Mouse (Mus musculus): ENCODE data around the gene Fam78b. TPM values are rescaled to one million over a fixed set of nuclear protein-coding genes. Genes with fewer than 3 reads are reported as not detected.

Fam78b gene
- polyA plus RNA-seq, 1 experiment: 1.6 TPM

- Histone ChIP-seq H3K36me3 (ENCODE audit: control insufficient read depth, insufficient read depth, low read length) (no peaks in the 10 kb centered on the region), H3K27me3 (ENCODE audit: control insufficient read depth, insufficient read depth, low read length) (no peaks in the 10 kb centered on the region), H3K4me1 (replicated peaks; ENCODE audit: control insufficient read depth, insufficient read depth, low read length) (no peaks in the 10 kb centered on the region), H3K27ac (ENCODE audit: control insufficient read depth, insufficient read depth, low read length) (no peak overlapping the region), H3K4me3 (ENCODE audit: control insufficient read depth, insufficient read depth, low read length) (no peak overlapping the region)
- TF ChIP-seq CTCF (IDR thresholded peaks at IDR 0.05; ENCODE audit: borderline replicate concordance, control insufficient read depth, extremely low read depth, insufficient read depth, low read length, poor library complexity) (no peak), POLR2A (IDR thresholded peaks at IDR 0.05; ENCODE audit: control insufficient read depth, extremely low read depth, insufficient read depth, low read length, poor library complexity) (no peak)
- 80% methylated on average over 8 of the region's 8 CpGs for WGBS
- no peak for DNase-seq
These were observed 21.4 kb downstream of the Fam78b start for GRCm38 (mm10) chr1:167022541-167023121.

GRCm38 (mm10) chr1:167023794-167024193 lies 22.6 kb downstream of the Fam78b start:
- Histone ChIP-seq H3K27ac (ENCODE audit: control insufficient read depth, insufficient read depth, low read length) (no peak overlapping the region), H3K27me3 (ENCODE audit: control insufficient read depth, insufficient read depth, low read length) (no peaks in the 10 kb centered on the region), H3K36me3 (ENCODE audit: control insufficient read depth, insufficient read depth, low read length) (no peaks in the 10 kb centered on the region), H3K4me3 (ENCODE audit: control insufficient read depth, insufficient read depth, low read length) (no peak overlapping the region), H3K4me1 (replicated peaks; ENCODE audit: control insufficient read depth, insufficient read depth, low read length) (no peaks in the 10 kb centered on the region)
- DNase-seq: no peak
- TF ChIP-seq CTCF (IDR thresholded peaks at IDR 0.05; ENCODE audit: borderline replicate concordance, control insufficient read depth, extremely low read depth, insufficient read depth, low read length, poor library complexity): no peak
- TF ChIP-seq POLR2A (IDR thresholded peaks at IDR 0.05; ENCODE audit: control insufficient read depth, extremely low read depth, insufficient read depth, low read length, poor library complexity): no peak
- 96% methylated on average over 11 of the region's 11 CpGs for WGBS

- H3K4me1 ChIP-seq (replicated peaks; ENCODE audit: control insufficient read depth, insufficient read depth, low read length): no peaks in the 10 kb centered on the region
- H3K4me3 ChIP-seq (ENCODE audit: control insufficient read depth, insufficient read depth, low read length): no peak overlapping the region
- TF ChIP-seq POLR2A (IDR thresholded peaks at IDR 0.05; ENCODE audit: control insufficient read depth, extremely low read depth, insufficient read depth, low read length, poor library complexity) (no peak), CTCF (IDR thresholded peaks at IDR 0.05; ENCODE audit: borderline replicate concordance, control insufficient read depth, extremely low read depth, insufficient read depth, low read length, poor library complexity) (no peak)
- no peak overlapping the region for H3K27ac ChIP-seq (ENCODE audit: control insufficient read depth, insufficient read depth, low read length)
- no peaks in the 10 kb centered on the region for H3K27me3 ChIP-seq (ENCODE audit: control insufficient read depth, insufficient read depth, low read length)
- WGBS: 62% methylated on average over 4 of the region's 4 CpGs
- DNase-seq: no peak
- no peaks in the 10 kb centered on the region for H3K36me3 ChIP-seq (ENCODE audit: control insufficient read depth, insufficient read depth, low read length)
These were observed 23.7 kb downstream of the Fam78b start for GRCm38 (mm10) chr1:167024961-167025360.

GRCm38 (mm10) chr1:167032046-167032648 lies 30.9 kb downstream of the Fam78b start:
- Histone ChIP-seq H3K4me3 (ENCODE audit: control insufficient read depth, insufficient read depth, low read length) (no peak overlapping the region), H3K4me1 (replicated peaks; ENCODE audit: control insufficient read depth, insufficient read depth, low read length) (no peaks in the 10 kb centered on the region), H3K36me3 (ENCODE audit: control insufficient read depth, insufficient read depth, low read length) (no peaks in the 10 kb centered on the region), H3K27ac (ENCODE audit: control insufficient read depth, insufficient read depth, low read length) (no peak overlapping the region), H3K27me3 (ENCODE audit: control insufficient read depth, insufficient read depth, low read length) (no peaks in the 10 kb centered on the region)
- 77% methylated on average over 13 of the region's 13 CpGs for WGBS
- DNase-seq: no peak
- no peak for TF ChIP-seq CTCF (IDR thresholded peaks at IDR 0.05; ENCODE audit: borderline replicate concordance, control insufficient read depth, extremely low read depth, insufficient read depth, low read length, poor library complexity)
- no peak for TF ChIP-seq POLR2A (IDR thresholded peaks at IDR 0.05; ENCODE audit: control insufficient read depth, extremely low read depth, insufficient read depth, low read length, poor library complexity)

GRCm38 (mm10) chr1:167034435-167034834 lies 33.2 kb downstream of the Fam78b start:
- Histone ChIP-seq H3K27me3 (ENCODE audit: control insufficient read depth, insufficient read depth, low read length) (no peaks in the 10 kb centered on the region), H3K36me3 (ENCODE audit: control insufficient read depth, insufficient read depth, low read length) (no peaks in the 10 kb centered on the region), H3K4me3 (ENCODE audit: control insufficient read depth, insufficient read depth, low read length) (no peak overlapping the region), H3K4me1 (replicated peaks; ENCODE audit: control insufficient read depth, insufficient read depth, low read length) (no peaks in the 10 kb centered on the region), H3K27ac (ENCODE audit: control insufficient read depth, insufficient read depth, low read length) (no peak overlapping the region)
- TF ChIP-seq POLR2A (IDR thresholded peaks at IDR 0.05; ENCODE audit: control insufficient read depth, extremely low read depth, insufficient read depth, low read length, poor library complexity) (no peak), CTCF (IDR thresholded peaks at IDR 0.05; ENCODE audit: borderline replicate concordance, control insufficient read depth, extremely low read depth, insufficient read depth, low read length, poor library complexity) (no peak)
- no peak for DNase-seq
- WGBS: 97% methylated on average over 1 of the region's 1 CpGs

GRCm38 (mm10) chr1:167042558-167042957 lies 41.3 kb downstream of the Fam78b start:
- Histone ChIP-seq H3K36me3 (ENCODE audit: control insufficient read depth, insufficient read depth, low read length) (no peaks in the 10 kb centered on the region), H3K27ac (ENCODE audit: control insufficient read depth, insufficient read depth, low read length) (no peak overlapping the region), H3K4me3 (ENCODE audit: control insufficient read depth, insufficient read depth, low read length) (no peak overlapping the region), H3K4me1 (replicated peaks; ENCODE audit: control insufficient read depth, insufficient read depth, low read length) (no peaks in the 10 kb centered on the region), H3K27me3 (ENCODE audit: control insufficient read depth, insufficient read depth, low read length) (no peaks in the 10 kb centered on the region)
- no peak for DNase-seq
- WGBS: 89% methylated on average over 6 of the region's 6 CpGs
- TF ChIP-seq POLR2A (IDR thresholded peaks at IDR 0.05; ENCODE audit: control insufficient read depth, extremely low read depth, insufficient read depth, low read length, poor library complexity) (no peak), CTCF (IDR thresholded peaks at IDR 0.05; ENCODE audit: borderline replicate concordance, control insufficient read depth, extremely low read depth, insufficient read depth, low read length, poor library complexity) (no peak)
